Mouse (Mus musculus): Measurements from ENCODE around the gene Ints5. TPM values are rescaled to one million over a fixed set of nuclear protein-coding genes. Genes with fewer than 3 reads are reported as not detected.

The Ints5 gene
- total RNA-seq (2023) = 21.6 TPM

DNA sequence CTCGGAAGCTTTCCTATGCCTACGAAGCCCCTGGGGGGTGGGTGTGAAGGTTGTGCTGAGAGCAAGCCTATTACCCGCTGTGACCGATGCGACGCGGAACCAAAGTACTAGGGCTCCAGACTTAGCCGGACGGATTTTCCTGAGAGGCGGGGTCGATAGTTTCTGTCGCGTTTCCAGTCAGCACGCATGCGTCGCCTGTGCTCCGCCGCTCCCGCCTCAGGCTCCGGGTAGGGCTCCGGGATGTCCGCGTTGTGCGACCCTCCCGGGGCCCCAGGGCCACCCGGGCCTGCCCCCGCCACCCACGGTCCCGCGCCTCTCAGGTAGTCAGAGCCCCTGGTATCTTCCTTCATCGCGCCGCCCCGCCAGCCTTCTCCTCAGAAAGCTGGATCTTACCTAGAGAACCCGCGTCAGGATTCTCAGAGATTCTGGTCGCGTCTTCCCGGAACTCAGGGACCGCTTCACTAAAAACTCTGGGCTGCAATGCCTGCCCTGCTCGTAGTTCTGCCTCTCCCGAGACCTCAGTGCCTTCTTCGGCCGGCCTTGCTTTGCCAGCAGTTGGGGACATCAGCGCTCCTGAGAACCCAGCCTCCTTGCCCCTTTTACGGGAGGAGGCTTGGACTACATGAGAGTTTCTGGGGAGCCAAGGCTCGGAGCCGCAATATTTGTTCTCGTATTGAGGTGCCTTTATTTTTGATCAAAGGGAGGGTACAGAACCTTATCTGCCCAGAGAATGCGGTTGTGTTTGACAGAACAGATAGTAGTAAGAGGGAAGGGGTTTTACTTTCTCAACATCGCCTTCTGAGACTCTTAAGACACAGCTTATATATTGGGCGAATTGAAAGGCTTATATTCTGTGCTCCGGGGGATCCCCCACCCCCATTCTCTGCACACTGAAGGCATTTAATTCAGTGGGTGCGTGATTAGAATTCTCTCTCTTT is at the start of gene Ints5:
TSS of gene Ints5 (plus strand) at position 177 of the 938 bp plus-strand sequence.

DNA sequence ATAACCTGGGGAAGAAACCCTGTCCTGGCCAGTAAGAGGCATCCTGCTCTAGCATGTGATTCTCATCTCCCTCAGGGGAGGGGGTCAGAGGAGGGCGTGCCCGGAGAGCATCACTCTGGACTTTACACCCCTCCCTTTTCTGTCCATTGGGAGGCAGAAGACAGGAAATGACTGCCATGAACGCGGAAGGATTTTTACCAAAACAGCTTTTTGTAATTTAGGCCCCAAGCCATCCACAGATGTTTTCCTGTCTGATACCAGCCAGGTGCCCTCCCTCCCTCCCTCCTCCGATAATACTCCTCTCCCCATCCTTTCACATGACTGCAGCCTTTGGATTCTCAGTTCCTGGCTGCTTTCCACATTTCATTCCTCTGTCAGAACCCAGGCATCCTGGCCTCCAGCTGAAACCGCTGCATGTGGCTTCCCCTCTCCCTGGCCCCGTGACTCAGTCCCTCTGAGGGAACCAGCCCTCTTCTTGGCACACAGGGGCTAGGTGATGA is 42.4 kb upstream of the Ints5 start, which contains the start of gene Lrrn4cl:
TSS of gene Lrrn4cl (plus strand) at position 367 of the 500 bp plus-strand sequence.

DNA sequence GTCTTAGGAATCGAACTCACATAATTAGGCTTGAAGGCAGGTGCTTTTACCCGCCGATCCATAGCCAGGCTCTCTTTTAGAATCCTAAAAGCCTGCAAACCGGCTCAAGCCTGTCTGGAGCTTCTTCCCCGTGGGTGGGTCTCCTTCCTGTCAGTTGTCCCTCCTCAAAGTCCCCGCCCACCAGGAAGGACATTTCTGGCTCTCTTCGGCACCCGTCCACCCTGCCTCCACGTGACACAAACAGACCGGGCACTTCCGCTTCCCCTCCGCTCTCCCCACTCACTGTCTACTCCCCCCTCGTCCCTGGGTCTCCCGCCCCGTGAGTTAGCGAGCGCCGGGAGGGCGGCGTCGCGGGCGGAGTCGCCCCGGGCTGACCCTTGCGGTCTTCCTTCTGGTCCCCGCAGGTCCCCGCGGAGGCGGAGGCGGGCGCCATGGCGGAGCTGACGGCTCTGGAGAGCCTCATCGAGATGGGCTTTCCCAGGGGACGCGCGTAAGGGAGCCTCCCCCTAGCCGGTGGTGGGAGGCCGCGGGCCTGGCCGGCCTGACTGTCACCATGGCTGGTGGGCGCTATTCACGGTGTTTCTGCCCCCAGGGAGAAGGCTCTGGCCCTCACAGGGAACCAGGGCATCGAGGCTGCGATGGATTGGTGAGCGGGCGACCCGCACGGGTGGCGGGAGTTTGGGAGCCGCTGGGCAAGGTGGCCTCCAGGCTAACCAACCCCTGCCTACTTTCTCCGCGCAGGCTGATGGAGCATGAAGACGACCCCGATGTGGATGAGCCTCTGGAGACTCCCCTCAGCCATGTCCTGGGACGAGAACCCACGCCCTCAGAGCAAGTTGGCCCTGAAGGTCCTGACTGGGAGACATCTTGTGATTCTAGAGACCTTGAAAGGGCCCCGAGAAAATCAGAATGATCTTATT is 21.3 kb upstream of the Ints5 start, which contains the start of gene Ubxn1:
TSS of gene Ubxn1 (plus strand) at position 230 of the 920 bp plus-strand sequence.

DNA sequence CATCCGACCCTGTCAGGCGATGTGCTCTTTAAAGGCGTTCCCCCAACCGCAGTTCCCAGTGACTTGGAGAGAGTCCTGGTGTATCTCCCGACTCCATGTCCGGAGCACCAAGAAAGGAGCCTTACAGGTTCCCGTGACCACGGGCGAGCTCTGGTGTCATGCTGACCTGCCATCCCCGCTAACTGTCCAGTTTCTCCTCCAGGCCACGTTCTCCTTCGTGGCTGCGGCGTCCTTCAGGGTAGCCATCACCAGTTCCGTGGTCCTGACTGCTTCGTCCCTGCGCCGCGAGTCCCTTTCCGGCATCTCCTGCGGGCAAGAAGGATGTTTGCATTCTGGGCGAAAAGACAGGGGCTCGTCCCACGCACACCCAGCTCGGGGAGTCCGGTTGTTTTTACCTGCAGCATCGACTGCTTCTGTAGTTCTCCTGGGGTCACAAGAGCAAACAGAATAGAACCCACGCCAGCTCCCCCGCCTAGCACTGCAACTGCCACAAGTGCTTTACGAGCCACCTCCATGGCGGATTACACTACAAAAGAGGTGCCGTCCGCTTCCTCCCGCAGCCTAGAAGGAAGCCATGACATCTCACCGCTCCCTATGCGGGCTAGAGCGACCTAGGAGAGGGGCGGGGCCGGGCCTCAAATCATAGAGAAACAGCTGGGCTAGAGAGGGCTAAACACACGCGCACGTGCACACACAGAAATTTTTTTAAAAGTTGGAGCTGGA is 12.3 kb upstream of the Ints5 start, which contains the start of gene Uqcc3:
TSS of gene Uqcc3 (minus strand) at position 613 of the 723 bp plus-strand sequence.

DNA sequence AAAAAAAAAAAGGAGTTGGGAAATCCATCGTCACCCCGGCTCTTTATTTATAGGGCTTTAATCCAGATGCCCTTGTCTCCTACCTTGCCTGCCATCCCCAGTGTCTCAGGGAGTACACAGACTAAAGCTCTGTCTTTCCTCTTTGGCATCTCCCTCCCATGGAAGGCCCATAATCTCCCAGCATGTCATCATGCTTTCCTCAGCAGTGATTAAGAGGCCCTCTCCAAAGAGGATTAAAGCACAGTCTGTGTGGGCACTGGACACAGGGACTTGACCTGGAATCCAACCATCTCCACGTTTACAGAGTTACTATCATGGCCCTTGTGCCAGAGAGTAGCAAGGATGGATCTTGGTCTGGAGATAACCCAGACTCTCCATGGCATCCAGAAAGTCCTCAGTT is 9.2 kb upstream of the Ints5 start, which contains the start of the genes Lbhd1 and Gm49403:
TSS of gene Lbhd1 (plus strand) at position 117 of the 400 bp plus-strand sequence.
TSS of gene Gm49403 (plus strand) at position 315 of the 400 bp plus-strand sequence.

DNA sequence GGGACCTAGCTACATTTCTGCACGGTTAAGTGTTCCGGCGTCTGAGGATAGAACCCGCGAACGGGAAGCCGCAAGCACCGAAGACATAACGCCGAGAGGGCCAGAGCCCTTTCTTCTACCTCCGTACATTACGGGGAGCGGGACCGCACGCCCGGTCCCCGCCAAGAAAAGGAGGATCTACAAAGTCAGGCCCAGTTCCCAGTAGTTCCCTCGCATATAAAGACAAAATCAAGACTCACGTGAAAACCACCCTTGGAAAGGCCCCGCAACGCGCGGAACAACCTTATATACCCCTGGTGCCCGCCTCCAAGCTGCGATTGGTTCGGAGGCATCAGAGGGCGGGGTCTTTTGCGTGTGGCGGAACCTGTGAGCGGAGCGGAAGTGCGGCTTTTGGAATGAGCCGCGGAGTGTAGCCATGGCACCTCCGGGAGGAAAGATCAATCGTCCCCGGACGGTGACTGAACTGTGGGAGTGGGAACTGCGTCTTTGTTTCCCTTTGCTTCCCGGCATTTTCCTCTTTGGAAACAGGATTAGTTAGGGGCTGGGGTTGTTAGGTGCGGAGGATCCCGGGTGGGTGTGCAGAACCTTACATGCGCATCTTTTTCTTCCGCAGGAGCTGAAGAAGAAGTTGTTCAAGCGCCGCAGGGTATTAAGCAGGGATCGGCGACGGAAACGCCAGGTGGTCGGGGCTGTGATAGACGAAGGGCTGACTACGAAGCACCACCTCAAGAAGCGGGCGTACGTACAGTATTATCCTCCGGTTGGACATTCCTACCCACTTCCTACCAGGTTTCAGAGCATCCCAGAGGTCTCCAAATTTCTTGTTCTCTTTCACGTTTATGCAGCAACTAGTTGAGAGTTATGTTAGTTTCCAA is 4.1 kb upstream of the Ints5 start, which contains the start of the genes 1810009A15Rik and Gm49416:
TSS of gene 1810009A15Rik (plus strand) at position 343 of the 875 bp plus-strand sequence.
TSS of gene Gm49416 (plus strand) at position 416 of the 875 bp plus-strand sequence.

DNA sequence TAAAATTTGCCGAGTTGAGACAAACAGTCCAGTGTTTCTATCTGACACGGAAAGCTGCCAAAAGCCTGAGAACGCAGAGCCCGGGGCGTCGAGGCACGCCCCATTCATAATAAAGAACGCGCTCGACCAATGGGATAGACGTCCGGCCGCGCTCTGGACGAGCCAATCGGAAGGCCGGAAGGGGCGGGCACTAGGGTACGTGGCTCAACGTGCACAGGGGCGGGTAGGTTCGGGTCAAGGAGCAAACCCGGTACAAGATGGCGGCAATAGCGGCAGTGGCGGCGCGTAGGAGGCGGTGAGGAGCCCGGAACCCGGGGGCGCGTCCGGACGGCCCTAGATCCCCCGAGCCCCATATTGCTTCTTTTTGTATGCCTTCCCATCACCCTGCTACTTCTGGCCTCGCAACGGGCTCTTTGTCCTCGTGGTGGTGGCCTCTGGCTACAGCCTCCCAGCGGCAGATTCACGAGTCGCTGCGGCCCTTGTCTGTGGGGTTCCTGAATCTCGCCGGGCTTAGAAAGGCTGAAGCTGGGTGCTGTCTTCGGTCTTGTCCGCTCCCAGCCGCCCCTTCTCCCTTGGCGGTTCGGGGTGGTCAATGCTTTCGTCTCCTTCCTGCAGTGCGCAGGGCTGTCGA is 5.2 kb downstream of the Ints5 start, which contains the start of gene Ganab:
TSS of gene Ganab (plus strand) at position 207 of the 631 bp plus-strand sequence.

DNA sequence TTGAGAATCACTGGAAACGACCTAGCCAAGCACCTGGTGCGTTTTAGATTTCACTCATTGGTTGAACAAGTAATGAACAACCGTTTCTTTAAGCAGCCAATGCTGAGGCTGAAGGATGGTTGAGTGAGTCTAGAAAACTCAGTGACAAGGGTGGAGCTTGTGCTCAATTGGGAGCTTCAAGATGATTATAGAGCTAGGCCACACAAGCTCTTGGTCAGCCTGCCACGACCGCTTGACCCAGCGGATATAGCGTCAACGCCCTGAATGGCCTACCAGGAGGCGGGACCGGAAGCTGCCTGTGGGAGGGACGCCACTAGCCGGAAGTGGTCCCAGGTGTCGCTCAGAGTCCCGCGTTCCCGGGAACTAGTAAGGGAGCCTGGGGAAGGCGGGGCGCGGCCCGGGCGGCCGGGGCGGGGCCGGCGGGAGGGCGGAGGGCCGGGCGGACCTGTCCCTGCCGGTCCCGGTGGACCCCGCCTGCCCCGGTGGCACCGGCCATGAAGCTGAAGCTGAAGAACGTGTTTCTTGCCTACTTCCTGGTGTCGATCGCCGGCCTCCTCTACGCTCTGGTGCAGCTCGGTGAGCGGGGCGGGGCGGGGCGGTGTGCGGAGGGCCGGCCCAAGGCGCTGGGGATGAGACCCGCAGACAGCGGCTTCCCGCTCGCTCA is 27.4 kb downstream of the Ints5 start, which contains the start of gene B3gat3:
TSS of gene B3gat3 (plus strand) at position 302 of the 664 bp plus-strand sequence.

DNA sequence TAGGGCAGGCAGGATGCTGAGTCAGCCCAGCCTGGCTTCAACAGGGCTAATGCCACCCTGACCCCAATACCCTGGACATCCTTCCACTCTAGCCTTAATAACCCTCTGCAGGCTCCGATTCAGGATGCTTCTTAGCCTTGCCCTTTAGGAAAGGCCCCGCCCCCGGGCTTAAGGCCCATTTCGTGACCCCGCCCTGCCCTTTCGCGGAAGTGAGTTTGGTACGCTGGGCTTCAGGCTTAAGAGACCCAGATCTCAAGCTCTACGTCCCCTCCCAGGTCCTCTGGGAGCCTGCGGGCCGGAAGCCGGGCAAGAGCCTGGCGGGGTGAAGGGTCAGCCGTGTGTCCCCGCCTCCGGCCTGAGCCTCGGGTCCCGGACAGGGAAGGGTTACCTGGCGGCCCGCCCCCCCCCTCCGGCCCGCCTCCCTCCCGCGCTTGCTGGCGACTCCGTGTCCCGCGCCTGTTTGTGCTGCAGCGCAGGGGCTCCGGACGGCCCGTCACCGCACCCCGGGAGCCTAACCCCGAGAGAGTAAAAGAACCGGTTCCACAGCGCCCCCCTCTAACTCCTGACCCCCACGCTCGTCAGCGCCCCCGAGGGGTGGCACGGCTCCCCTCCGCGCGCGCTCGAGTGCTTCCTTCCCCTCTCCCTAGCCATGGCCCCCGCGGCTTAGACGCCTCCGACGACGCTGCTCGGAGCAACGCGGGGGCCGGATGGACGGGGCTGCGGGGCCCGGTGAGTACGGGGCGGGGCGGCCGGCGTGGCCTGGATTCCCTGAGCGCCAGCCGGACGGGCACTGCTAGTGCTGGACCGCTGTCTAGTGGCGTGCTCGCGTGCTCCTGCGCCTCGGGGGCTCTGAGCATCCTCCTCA is 36.7 kb downstream of the Ints5 start, which contains the start of the genes Rom1 and Eml3:
TSS of gene Rom1 (minus strand) at position 133 of the 865 bp plus-strand sequence.
TSS of gene Eml3 (plus strand) at position 329 of the 865 bp plus-strand sequence.

DNA sequence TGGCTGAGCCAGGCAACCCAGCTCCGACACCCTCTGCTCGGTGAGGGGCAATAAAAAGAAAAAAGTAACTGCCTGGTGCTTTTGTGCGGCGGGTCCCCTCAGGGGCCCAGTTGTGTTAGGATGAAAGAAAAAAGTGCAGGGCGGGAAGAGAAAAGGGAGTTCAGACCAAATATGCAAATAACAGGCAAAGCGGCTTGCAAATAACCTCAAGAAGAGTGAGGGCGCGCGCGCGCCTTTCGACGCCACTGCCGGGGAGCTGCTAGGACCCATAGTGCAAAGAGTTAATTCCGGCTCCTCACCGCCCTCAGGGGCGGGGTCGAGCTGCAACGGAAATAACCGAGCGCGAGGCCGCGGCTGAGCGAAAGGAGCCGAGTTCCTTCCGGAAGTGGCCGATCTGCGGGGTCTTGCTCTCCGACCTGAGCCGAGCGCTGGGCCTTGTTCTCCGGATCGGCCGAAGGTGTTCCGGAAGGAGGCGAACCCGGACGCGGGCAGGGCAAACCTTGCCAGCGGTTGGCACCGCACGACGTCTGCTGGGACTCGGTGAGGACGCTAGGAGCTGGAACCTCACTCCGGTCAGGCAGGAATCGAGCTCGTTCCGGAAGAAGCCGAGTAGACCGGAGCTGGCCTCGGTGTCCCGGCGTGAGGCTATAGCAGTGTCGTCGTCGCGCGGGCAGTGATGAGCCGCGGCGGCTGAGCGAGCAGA is 48.9 kb downstream of the Ints5 start, which contains the start of gene Mta2:
TSS of gene Mta2 (plus strand) at position 361 of the 703 bp plus-strand sequence.

Other genes starting within 250 kb of the Ints5 start
- not detected for gene Chrm1, start 229.2 kb upstream of the Ints5 start, total RNA-seq (2023)
- gene Slc3a2, start 169.6 kb upstream of the Ints5 start, total RNA-seq (2023) = 222 TPM
- 116 TPM for gene Wdr74, start 157.2 kb upstream of the Ints5 start, total RNA-seq (2023)
- 10.2 TPM for gene 1700092M07Rik, start 152.3 kb upstream of the Ints5 start, total RNA-seq (2023)
- gene Stx5a, start 151.6 kb upstream of the Ints5 start, total RNA-seq (2023) = 221 TPM
- gene Nxf1, start 135.9 kb upstream of the Ints5 start, total RNA-seq (2023) = 393 TPM
- gene Tmem223, start 122.0 kb upstream of the Ints5 start, total RNA-seq (2023) = 39.0 TPM
- gene Tmem179b, start 118.5 kb upstream of the Ints5 start, total RNA-seq (2023) = 75.2 TPM
- 10.3 TPM for gene Taf6l, start 106.6 kb upstream of the Ints5 start, total RNA-seq (2023)
- 59.8 TPM for gene Polr2g, start 94.4 kb upstream of the Ints5 start, total RNA-seq (2023)
- gene Zbtb3, start 90.5 kb upstream of the Ints5 start, total RNA-seq (2023) = 0.58 TPM
- 22.9 TPM for gene Ttc9c, start 73.7 kb upstream of the Ints5 start, total RNA-seq (2023)
- 99.6 TPM for gene Hnrnpul2, start 73.0 kb upstream of the Ints5 start, total RNA-seq (2023)
- gene AC129217.1, start 63.2 kb upstream of the Ints5 start, total RNA-seq (2023) = 16.8 TPM
- gene Bscl2, start 55.5 kb upstream of the Ints5 start, total RNA-seq (2023) = 41.8 TPM
- not detected for gene Gng3, start 53.8 kb upstream of the Ints5 start, total RNA-seq (2023)
- 0.61 TPM for gene Lrrn4cl, start 42.2 kb upstream of the Ints5 start, total RNA-seq (2023)
- 113 TPM for gene Ubxn1, start 21.5 kb upstream of the Ints5 start, total RNA-seq (2023)
- gene Uqcc3, start 12.1 kb upstream of the Ints5 start, total RNA-seq (2023) = 31.5 TPM
- 9.4 TPM for gene Lbhd1, start 9.3 kb upstream of the Ints5 start, total RNA-seq (2023)
- not detected for gene Gm49403, start 9.1 kb upstream of the Ints5 start, total RNA-seq (2023)
- 33.6 TPM for gene 1810009A15Rik, start 4.2 kb upstream of the Ints5 start, total RNA-seq (2023)
- gene Gm49416, start 4.1 kb upstream of the Ints5 start, total RNA-seq (2023) = 7.6 TPM
- gene Ganab, start 5.1 kb downstream of the Ints5 start, total RNA-seq (2023) = 152 TPM
- gene B3gat3, start 27.4 kb downstream of the Ints5 start, total RNA-seq (2023) = 60.9 TPM
- 6.9 TPM for gene Rom1, start 36.4 kb downstream of the Ints5 start, total RNA-seq (2023)
- 86.8 TPM for gene Eml3, start 36.5 kb downstream of the Ints5 start, total RNA-seq (2023)
- gene Mta2, start 48.9 kb downstream of the Ints5 start, total RNA-seq (2023) = 164 TPM
- gene Tut1, start 60.8 kb downstream of the Ints5 start, total RNA-seq (2023) = 42.6 TPM
- 614 TPM for gene Eef1g, start 74.0 kb downstream of the Ints5 start, total RNA-seq (2023)
- gene Ahnak, start 96.3 kb downstream of the Ints5 start, total RNA-seq (2023) = 120 TPM
- not detected for gene Scgb1a1, start 195.0 kb downstream of the Ints5 start, total RNA-seq (2023)
- 13.6 TPM for gene Asrgl1, start 242.6 kb downstream of the Ints5 start, total RNA-seq (2023)

Measured in CD8-positive naive resting alpha-beta T cell, adult 57 days (primary cell).